Mouse (Mus musculus) heart, postnatal 25 days (tissue): Measurements from ENCODE around the gene Olfr412. TPM values are rescaled to one million over a fixed set of nuclear protein-coding genes. Genes with fewer than 3 reads are reported as not detected.

Experiments
- DNase-seq: peaks from one replicate; pipeline ENCODE4 v3.0.0; 2022; ENCODE audit warnings: low spot score
- intact Hi-C: fragments of 180-260 bp; cut with DNase I; formaldehyde crosslinking; loops from one replicate; pipeline ENCODE4 v1.15.1; 2025
- total RNA-seq, 2 experiments: library from RNA; stranded (reverse); gene quantifications; 2 replicates each; pipeline ENCODE4 v1.2.3; 2021

Olfr412 gene
- total RNA-seq, 2 experiments from 2014 or later, result not detected

DNA sequence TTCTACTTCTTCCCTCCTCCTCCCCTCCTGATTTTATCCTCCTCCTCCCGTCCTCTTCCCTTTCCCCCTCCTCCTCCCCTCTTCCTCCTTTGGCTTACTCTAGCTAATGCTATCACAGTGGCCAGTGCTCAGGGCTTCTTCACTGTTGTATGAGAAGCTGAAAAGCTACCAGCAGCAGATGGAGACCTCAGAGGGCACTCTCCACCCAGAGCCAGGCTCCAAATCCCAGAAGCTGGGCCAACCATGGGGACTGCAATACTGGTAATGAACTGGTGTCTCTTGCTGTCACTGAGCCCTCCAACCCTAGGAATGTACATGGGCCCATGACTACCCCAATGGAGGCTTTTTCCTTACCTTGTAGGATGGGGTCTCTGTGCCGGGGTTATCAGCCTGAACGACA is 50.1 kb downstream of the Olfr412 start:
- intact Hi-C loops, result loop anchor here (5.0 kb wide), 1 partner anchor 50 kb away; no protein-coding TSS in a partner anchor

DNA sequence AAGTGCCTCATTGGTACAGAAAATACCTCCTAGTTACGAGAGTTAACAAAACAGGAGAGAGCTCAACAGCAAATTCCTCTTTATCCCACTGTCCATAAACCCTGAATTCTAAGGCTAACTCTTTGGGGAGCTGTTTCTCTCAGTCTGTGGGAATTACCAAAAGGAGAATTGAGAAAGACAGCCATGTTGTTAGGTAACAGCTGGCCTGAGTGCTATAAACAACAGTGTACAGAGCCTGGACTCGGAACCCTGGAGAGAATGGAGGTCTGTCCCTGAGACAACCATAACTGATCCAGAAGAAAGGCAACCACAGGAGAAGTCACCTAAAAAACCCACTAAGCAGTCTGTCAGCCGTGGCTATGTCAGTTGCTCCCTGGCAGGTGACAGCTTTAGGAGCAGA is 50.6 kb downstream of the Olfr412 start:
- no peak for DNase-seq

More for the DNA sequence above, 50.1 kb downstream of the Olfr412 start:
- DNase-seq, result no peak

DNA sequence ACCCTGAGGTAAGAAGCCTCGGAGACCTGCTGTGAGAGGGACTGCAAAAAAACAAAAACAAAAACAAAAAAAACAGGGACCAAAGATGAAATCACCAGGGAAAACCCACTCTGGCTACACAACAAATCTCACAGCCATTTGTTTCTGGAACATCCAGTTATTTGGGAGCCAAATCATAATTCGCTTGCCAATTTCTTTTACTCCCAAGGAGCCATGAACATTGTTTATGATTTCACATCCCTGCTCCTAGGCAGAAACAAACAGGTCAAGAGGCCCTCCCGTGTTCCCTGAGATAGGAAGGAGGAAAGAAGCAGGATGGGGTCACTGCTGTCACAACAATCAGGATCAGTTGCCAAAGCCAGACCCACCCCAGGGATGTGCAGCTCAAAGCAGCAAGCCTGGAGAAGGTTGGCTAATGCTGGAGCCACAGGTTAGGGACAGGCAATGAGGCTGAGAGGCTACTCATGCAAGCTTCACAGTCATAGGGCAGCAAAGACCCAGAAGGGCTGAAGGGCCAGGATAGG is 51.6 kb downstream of the Olfr412 start:
- intact Hi-C loops, result loop anchor here (5.0 kb wide), 1 partner anchor 49 kb away; no protein-coding TSS in a partner anchor
- DNase-seq, result no peak

More for the DNA sequence above, 50.6 kb downstream of the Olfr412 start:
- intact Hi-C loops, result loop anchor here (5.0 kb wide), 1 partner anchor 50 kb away; no protein-coding TSS in a partner anchor

GRCm38 (mm10) chr11:74414112-74414511 is 52.2 kb downstream of the Olfr412 start:
- DNase-seq, result no peak
- intact Hi-C loops, result loop anchor here (5.0 kb wide), 1 partner anchor 48 kb away; no protein-coding TSS in a partner anchor

GRCm38 (mm10) chr11:74415736-74416135 is 53.9 kb downstream of the Olfr412 start:
- intact Hi-C loops, result no loop called here
- no peak for DNase-seq

Other genes starting within 250 kb of the Olfr412 start
- not detected for gene Olfr401, start 248.4 kb upstream of the Olfr412 start, total RNA-seq
- not detected for gene Olfr402, start 208.5 kb upstream of the Olfr412 start, total RNA-seq
- not detected for gene Olfr403, start 175.8 kb upstream of the Olfr412 start, total RNA-seq
- gene Olfr43, start 150.7 kb upstream of the Olfr412 start, total RNA-seq, result not detected
- not detected for gene Olfr406, start 102.3 kb upstream of the Olfr412 start, total RNA-seq
- gene Olfr59, start 78.3 kb upstream of the Olfr412 start, total RNA-seq, result not detected
- gene Olfr410, start 24.0 kb upstream of the Olfr412 start, total RNA-seq, result not detected
- gene Olfr411, start 9.4 kb upstream of the Olfr412 start, total RNA-seq, result not detected
- 10 to 100 TPM; 85.8 to 86.8 TPM for gene Rap1gap2, start 248.8 kb downstream of the Olfr412 start, total RNA-seq